Mouse (Mus musculus) left cerebral cortex, postnatal 25 days (tissue): ENCODE results near the gene Spred3. TPM values are rescaled to one million over a fixed set of nuclear protein-coding genes. Genes with fewer than 3 reads are reported as not detected.
"Not testable (repeated sequence)": the region's sequence is repeated elsewhere in the genome, so short reads cannot be mapped to it uniquely, and the experiment has no call there.

ENCODE experiments used
- DNase-seq, 2 experiments: peaks; one replicate each; pipeline ENCODE4 v3.0.0; 2022; ENCODE audit warnings: low spot score in 2 of 2, mixed read lengths in 1 of 2
- intact Hi-C: fragments of 180-260 bp; cut with DNase I; formaldehyde crosslinking; loops from one replicate; pipeline ENCODE4 v1.15.1; 2025
- total RNA-seq, 2 experiments: library from RNA; stranded (reverse); gene quantifications; 2 replicates each; pipeline ENCODE4 v1.2.3; 2021

Spred3 gene
- total RNA-seq, 2 experiments from 2014 or later = 52.3 to 57.9 TPM

DNA sequence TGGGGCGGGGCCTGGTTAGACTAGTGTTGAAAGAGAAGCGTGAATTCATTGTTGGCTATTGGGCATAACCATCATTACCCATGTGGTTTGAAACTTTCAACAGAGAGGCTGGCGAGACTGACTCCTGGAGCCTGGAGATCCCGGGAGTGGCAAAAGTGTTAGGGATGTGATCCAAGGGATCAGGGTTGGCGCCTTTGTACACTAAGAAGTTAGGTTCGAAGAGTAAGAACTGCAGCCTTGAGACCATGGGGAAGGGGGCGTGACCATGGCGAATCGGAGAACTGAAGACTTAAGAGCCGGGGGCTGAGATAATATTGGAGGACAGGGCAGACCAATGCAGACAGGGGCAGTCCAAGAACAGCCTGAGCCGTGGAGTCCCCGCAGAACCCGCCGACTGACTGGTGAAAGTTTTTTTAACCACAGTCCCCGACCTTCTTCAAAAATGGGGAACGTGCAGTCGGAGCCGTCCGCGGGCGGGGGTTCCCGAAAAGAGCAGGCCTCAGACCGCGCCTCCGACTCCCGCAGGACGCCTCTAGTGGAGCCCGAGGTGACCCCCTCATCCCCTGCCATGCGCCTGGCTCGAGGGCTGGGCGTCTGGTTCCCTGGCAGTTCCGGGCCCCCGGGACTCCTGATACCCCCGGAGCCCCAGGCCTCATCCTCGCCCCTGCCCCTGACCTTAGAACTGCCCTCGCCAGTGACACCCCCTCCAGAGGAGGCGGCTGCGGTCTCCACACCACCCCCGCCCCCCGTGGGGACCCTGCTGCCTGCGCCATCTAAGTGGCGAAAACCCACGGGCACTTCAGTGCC, 747 bp upstream of the Spred3 start:
- no peak for DNase-seq
- intact Hi-C loops = loop anchor here (10.0 kb wide), 1 partner anchor 124 kb away; no protein-coding TSS in a partner anchor

DNA sequence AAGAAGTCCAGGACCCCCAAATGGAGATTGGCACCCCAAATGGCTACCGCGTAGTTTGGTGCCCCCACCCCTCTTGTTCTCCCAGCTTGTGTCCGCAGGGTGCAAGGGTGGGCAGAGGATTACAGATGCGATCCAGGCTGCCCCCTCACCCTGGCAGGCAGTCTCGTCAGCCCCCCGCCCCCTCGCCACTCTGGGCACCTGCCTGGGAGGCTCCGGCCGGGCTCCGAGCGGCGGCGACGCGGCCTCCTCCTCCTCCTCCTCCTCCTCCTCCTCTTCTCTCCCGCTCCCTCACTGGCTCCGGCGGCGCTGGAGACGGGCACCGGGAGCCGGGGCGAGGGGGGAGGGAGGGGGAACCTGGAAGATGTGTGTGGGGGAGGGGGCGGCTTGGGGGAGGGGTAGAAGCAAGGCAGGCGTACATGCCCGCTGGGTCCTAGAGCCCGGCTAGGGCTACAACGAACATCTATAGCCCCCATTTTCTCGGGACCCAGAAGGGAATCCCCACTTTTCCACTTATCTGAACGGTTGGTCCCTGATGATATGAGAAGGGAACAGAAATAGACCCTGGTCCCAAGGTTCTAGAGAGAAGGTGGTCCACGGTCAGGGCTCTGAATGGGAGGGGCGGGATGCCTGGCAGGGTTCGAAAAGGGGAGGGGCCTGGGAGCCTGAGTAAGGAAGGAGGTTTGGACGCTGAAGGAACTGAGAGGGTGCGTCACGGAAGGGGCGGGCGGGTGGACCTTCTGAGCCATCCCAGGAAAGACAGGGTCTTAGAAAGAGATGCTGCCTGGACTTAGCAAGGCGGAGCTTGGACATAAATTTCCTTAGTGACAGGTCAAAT, 763 bp downstream of the Spred3 start:
- intact Hi-C loops = loop anchor here (10.0 kb wide), 1 partner anchor 125 kb away; no protein-coding TSS in a partner anchor
- peak; percentile 80 to 94 for DNase-seq

DNA sequence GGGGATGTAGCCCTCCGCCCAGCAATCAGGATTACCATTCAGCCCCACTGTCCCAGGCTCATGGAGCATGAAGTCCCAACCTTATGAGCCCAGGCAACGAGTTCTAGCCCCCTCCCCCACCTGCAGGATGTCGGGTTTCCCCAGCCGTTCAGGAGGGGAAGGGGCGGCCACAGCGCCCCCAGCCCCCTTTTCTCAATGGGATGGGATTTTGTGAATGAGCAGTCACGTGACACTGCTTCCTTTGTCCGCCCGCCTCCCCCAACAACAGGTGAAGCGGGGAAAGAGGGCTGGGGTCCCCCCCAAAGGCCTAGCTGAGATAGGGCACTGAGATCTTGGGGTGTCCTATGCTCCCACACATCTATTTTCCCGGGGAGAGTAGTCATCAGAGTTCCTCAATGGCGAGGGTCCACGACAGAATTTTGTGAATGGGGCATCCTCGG, 1.4 kb downstream of the Spred3 start:
- DNase-seq = peak in 1 of 2 experiments; percentile 37
- intact Hi-C loops = no loop called here

DNA sequence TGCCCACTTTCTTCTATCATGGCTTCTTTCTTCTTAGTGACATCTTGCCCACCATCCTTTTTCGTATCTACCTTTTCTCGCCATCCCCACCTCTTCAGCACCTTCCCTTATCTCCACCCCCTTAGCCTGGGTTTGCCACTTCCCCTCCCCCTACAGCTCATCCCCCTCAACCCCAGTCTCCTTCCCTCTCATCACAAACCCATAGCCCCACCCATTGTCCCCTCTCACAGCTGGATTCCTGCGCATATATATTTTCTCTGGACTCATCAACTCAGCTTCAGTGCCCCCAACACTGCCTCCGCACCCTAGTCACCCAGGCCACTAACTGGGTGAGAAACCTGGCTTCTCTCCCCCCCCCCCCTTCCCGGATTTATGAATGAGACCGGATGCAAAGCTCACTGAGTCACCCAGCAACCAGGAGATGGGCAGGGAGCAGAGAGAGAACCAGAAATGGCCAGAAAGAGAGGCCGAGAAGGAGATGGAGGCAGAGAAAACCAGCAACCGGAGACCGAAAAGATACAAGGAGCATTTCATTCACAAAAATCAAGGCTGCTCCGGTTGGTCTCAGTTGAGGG, 2.0 kb downstream of the Spred3 start:
- DNase-seq = no peak
- intact Hi-C loops = no loop called here

DNA sequence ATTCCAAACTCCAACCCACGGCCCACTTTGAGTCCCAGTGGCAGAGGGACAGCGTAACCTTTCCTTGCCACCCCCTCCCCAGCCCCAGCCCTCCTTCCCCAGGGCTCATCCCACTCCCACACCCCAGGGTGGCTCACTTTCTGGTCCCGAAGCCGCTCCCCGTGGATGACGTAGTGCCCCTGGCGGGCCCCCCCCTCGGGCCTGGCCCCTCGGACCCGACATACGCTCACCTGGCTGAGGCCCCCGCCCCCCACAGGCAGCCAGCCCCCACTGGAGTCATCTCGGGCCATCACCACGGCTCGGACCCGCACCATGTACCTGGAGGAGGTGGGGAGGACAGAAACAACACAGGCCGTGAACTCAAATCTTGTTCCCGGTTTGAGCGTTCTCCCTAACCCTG, 2.6 kb downstream of the Spred3 start:
- intact Hi-C loops = no loop called here
- no peak for DNase-seq

DNA sequence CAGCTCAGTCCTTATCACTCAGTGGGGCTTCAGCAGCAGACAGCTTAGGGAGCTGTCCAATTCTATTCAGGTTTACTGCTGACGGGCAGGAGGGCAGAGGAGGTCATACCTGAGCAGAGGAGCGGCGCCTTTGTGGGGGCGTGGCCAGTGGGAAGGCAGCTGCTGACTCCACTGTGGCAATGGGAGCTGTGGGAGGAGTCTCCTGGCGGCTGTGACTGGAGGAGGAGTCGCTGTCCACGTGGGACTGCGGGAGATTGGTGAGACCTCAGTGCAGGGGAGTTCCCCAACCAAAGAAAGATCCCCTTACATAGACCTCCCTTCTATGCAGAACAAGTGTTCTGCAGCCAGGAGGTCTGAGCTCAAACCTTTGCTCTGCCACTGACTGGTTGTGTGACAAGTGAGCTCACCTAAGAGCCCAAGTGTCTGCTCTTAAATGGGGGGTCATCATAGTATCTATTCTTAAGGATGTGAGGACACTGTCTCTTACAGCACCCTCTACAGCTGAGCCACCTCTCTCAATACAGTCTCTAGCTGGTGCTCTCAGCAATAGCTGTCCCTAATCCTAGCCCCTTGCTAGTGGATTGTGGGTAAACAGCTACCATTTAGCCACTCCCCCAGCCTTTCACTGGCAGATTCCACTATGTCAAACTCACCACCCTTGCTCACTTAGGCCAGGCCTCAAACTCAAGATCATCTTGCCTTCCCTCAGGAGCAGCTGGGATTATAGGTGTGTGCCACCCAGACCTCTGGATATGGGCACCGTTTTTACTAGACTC, 7.3 kb downstream of the Spred3 start:
- intact Hi-C loops = no loop called here
- no peak for DNase-seq

DNA sequence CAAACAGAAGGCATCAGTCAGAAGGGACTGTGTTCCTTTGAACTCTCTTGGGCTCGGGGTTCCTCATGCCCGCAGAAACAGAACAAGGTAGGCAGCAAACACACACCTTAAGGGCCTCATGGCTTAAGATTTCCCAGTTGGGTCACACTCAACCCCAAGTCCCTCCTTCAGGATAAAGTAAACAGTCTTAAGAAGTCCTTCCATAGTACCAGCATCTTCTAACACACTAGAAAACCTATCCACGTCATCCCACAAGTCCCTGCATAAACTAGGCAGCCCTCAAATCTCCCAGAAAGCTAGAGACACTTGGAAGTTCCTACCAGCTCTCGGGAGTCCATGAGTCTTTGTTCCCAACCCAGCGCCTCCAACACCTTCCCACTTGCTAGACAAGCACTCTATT, 7.9 kb downstream of the Spred3 start:
- intact Hi-C loops = no loop called here
- DNase-seq = no peak

DNA sequence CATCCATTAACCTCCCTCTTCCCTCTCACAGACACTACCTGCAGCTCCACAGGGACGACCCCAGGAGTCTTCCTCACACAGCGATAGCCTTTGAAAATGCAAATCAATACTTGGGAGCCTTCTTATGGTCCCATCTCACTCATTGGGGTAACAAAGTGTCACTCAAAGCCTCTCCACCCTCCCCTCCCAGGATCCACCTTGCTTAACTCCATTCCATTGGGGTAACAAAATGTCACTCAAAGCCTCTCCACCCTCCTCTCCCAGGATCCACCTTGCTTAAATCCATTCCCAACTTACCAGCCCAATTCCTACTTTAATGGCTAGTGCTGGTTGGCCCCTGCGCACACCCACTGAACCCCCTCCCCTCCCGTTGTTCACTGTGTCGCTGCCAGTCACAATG, 11.9 kb downstream of the Spred3 start:
- intact Hi-C loops = loop anchor here (5.0 kb wide), 1 partner anchor 106 kb away; no protein-coding TSS in a partner anchor
- no peak for DNase-seq

DNA sequence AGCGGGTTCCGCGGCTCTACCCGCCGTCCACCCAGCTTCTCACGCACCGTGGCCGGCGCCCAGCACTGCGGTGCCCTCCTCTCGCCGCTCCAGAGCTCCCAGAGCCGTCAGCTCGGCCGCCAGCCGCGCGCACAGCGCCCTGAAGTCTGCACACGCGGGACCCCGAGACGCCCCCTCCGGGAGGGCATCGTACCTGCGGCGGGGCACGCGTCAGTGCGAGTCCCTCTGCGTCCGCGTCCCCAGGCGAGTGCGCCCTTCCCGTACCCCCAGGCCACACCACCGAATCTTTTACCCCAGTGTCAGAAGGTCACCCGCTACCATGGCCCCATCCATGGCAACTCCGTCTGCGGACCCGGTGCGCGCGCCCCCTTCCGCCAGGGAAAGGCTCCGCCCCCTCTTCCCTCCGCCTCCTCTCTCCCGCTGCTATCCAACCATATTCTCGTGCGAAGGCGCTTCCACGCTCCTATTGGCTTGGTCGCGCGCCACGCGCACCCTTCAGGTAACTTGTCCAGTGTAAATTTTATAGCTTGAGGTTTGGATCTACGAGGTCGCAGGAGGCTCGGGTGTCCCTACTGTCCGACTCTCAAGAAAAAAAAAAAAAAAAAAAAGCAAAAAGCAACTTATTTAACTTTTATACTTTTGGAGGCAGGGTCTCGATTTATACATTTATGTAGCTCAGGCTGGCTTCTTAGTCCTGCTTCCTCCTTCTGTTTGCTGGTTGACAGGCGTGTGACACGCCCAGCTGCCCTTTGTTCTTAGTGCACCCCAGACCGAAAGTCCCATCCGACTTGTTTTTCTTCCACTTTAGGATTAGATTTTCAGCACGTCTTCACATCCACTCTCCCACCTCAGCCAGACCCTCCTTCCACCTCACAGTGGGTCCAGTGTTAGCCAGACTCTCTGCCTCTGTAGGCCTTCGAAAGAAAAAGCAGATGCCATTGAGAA, 14.1 kb downstream of the Spred3 start, which contains the start of gene Fam98c:
Fam98c (minus strand) TSS at position 397 of the 945 bp plus-strand sequence.
- DNase-seq = peak; percentile 85 to 92
- intact Hi-C loops = loop anchor here (5.0 kb wide), 1 partner anchor 104 kb away; no protein-coding TSS in a partner anchor

DNA sequence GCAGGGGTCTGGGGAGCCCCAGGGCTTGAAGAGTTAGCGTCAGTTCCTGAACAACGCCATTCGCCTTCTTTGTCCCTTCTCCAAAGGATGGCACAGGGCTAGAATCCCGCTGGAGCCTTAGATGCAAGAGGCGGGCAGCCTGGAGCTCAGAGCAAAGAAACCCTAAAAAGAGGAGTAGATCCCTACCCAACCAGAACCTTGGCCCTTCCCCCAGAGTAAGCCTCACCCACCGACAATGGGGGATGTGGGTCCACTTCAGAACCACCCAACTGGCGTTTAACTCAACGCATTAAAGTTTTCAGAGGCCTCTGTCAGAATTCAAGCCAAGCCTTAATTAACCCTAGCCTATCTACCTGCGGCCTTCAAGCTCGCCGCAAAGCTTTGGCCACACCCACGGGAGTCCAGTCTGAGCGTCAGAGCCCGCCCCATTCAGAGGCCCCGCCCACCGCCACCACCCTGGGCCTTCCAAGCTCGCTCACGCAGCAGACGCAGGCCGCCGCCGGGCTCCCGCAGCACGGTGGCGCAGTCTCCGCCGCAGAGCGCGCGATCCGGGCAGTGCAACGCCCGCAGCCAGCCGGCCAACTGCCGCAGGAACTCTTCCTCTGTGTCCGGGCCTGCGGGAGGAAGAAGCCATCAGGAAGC, 14.9 kb downstream of the Spred3 start:
- intact Hi-C loops = loop anchor here (5.0 kb wide), 1 partner anchor 103 kb away; no protein-coding TSS in a partner anchor
- peak; percentile 89 to 94 for DNase-seq

DNA sequence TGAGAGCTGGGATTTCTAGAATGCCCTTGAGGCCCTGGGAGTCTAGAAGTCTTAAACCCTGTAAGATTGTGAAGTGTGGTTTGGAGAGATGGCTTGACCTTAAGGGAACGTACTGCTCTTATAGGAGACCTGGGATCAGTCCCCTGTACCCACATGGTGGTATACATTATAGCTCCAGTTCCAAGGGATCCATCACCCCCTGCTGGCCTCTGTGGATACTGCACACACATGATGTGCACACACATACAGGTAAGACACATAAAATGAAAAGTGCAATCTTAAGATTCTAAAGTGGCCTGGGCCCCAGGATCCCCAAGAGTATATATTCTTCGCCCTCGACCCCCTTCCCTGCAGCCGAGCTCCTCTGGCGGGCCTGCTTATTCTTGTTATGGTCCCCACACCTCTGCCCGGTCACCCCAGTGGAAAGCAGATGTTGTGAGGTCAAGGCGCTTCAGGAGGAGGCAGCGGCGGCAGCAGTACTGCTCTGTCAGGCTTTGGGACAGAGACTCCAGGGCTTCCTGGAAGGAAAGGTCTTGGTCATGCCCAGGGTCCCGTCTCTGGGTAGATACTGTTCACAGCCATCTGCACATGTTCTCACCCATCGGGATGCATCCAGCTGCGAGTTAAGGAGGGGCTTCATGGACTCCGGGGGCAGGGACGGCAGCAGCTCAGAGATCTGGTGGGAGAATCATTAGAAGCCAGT, 16.0 kb downstream of the Spred3 start:
- no peak for DNase-seq
- intact Hi-C loops = no loop called here

DNA sequence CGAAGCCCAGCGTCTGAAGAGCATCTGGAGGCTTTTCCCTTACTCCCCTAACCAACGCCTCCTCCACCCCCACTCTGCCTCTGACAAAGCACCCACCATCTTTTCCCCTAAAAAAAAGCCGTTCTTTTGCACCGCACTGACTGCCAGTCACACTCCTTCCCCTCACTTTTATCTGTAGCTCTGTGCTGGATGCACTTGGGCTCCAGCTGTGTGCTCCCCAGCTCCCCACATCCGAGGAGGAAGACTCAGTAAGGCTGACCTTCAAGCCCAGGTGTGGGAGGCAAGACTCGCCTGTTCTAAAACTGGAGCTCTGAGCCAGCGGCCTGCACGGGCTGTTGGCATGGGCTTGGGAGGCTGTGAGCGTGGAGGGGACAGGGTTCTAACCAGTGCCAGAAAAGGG, 18.7 kb downstream of the Spred3 start:
- no peak for DNase-seq
- intact Hi-C loops = no loop called here

DNA sequence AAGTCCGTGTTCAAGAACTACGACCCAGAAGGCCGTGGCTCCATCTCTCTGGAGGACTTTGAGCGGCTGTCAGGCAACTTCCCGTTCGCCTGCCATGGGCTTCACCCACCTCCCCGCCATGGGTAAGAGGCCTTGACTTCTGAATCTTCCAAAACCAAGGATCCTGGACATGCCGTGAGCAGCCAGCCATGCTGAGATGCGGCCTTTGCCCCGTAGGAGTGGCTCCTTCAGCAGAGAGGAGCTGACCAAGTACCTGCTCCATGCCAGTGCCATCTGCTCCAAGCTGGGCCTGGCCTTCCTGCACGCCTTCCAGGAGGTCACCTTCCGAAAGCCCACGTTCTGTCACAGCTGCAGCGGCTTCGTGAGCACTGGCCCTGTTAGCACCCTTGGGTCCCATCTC, 21.4 kb downstream of the Spred3 start:
- intact Hi-C loops = no loop called here
- no peak for DNase-seq

DNA sequence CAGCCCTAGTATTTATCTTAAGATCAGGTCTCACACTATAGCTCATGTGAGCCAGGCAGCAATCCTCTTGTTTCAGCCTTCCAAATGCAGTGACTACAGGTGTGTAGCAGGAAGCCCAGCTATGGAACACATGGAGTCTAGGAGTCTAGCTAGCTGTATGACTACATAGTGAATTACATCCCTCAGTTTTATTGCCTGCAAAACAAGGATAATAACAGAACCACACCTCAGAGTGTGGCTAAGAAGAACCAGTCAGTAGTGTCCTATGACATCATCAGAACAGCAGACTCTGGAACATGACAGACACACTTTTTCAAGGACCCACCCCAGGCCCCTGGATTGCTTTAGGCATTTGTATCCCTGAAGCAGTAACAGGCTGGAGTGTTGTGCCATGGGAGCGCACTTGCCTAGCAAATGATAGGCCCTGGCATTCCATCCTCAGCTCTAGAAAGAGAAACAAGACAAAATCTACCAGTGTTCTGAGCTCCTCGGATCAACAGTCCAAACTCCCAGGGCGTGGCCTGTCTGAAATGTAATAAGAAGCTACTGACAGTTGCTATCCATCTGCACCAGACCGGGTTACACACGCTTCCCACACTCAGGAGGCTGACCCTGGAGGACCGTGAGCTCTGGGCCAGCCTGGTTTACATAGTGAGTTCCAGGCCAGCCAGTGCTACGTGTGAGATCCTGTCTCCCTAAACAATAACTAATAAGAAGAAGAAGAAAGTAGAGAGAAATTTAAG, 23.4 kb downstream of the Spred3 start:
- intact Hi-C loops = no loop called here
- no peak for DNase-seq

DNA sequence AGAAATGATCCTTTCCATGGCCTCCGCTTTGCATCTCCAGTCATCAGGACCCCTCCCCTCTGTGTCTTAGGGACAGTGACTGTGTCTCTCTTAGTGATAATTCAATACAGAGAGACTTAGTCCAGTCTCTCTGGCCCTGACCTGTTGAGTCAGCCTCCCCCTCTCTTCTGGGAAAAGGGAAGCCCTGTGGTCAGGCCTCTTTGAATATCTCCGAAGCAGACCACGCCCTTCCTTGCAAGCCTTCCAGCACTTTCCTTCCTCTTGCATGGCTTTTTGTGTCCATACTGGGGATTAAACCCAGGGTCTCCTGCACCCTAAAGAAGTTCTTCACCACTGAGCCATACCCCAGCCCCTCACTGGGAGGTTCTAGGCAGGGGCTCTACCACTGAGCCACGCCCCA, 26.2 kb downstream of the Spred3 start:
- intact Hi-C loops = no loop called here
- no peak for DNase-seq

DNA sequence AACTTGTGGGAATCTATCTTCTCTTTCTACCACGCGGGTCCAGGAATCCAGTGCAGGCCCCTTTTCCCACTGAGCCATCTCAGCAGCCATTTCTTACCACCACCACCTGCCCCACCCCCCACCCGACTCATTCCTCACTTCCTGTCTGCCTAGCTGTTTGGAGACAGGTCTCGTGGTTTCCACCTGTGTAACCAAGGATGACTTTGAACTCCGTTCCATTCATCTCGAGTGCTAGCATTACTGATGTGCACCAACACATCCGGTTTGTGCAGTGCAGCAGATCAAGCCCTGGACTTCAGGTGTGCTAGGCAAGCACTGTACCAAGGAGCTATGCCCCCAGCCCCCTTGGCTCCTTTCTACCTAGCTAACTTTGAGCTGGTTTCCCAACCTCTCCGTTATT, 28.8 kb downstream of the Spred3 start:
- no peak for DNase-seq
- intact Hi-C loops = no loop called here

DNA sequence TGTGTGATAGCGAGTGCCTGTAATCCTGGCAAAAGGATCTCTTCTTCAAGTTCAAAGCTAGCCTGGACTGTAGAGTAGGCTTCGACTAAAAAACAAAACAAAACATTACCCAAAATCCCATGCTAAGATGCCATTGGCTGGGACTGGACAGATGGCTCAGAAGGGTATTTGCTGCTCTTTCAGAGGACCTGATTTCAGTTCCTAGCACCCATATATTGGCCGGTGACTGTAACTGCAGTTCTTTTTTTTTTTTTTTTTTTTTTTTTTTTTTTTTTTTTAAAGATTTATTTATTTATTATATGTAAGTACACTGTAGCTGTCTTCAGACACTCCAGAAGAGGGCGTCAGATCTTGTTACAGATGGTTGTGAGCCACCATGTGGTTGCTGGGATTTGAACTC, 31.0 kb downstream of the Spred3 start:
- intact Hi-C loops, DNase-seq: not testable (repeated sequence)
